Mouse (Mus musculus) lung, postnatal 0 days (tissue): ENCODE results near the gene Tcp11.

Experiments
- CTCF ChIP-seq: IDR thresholded peaks from 2 replicates; pipeline ENCODE4 v1.5.1; 2016; ENCODE audit warnings: antibody characterized with exemption, mild to moderate bottlenecking
- EP300 ChIP-seq: IDR thresholded peaks from 2 replicates; pipeline ENCODE4 v1.6.1; 2016; ENCODE audit warnings: antibody characterized with exemption, mild to moderate bottlenecking, control low read depth

DNA sequence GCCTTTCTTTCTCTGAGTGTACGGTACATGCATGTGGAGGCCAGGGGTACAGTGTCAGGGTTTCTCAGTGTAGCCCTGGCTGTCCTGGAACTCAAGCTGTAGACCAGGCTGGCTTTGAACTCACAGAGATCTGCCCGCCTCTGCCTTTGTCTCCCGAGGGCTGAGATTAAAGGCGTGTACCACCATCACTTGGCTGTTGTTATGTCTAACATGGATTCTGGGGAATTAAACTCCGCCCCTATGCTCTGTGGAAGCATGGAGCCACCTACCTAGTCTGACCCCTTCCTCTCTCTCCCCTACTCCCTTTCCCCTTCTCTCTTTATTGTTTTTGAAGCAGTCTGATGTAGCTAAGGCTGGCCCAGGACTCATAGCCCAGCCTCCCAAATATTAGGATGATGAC is 49.4 kb upstream of the Tcp11 start:
- no peak for TF ChIP-seq CTCF
- TF ChIP-seq EP300 = no peak
